Mouse (Mus musculus): ENCODE measurements around the gene Tmem9.

The Tmem9 gene

GRCm38 (mm10) chr1:136030201-136030600 lies 22.3 kb downstream of the Tmem9 start:
- no peak for ATAC-seq (ENCODE audit: low TSS enrichment)

DNA sequence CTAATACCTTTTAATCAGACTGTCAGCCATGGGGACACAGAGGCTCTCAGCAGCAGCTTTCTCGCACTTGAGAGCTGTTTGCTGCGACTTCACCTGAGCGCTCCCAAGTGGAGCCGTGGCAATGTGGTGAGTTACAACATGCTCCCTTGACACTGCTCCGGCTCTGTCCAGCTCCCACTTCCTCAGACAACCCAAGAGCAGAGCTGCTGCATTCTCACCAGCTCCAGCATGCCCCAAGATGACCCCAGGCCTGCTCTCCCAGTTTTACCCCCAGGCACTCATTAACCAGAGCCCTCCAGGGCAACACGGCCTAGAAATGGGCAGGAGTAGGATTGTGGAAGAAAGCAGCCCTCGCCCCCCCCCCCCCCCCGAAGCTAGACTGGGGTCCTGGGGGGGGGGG lies 23.7 kb downstream of the Tmem9 start:
- ATAC-seq (ENCODE audit: low TSS enrichment): no peak

DNA sequence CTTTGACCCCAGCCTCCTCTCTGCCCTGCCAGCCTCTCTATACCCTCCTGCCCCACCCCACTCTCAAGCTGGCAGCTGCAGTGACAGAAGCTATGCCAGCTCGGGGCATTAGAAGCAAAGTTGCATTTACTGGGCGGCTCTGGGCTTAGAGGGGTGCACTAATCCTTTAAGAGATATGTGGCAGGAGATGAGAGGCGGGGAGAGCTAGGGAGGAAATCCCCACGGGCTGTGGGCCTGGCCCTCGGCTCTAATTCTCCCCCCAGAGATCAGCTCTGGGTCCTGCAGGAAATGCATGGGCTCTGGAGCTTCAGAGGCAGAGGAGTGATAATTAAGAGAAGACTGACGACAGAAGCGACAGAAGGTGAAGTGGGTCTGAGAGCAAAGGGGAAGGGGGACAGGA lies 25.0 kb downstream of the Tmem9 start:
- no peak for ATAC-seq (ENCODE audit: low TSS enrichment)

GRCm38 (mm10) chr1:136038746-136039538 lies 31.0 kb downstream of the Tmem9 start:
- peak; percentile 45 for ATAC-seq (ENCODE audit: low TSS enrichment)

- ATAC-seq (ENCODE audit: low TSS enrichment): peak; percentile 27
Measured at GRCm38 (mm10) chr1:136040452-136040851, 32.5 kb downstream of the Tmem9 start.

DNA sequence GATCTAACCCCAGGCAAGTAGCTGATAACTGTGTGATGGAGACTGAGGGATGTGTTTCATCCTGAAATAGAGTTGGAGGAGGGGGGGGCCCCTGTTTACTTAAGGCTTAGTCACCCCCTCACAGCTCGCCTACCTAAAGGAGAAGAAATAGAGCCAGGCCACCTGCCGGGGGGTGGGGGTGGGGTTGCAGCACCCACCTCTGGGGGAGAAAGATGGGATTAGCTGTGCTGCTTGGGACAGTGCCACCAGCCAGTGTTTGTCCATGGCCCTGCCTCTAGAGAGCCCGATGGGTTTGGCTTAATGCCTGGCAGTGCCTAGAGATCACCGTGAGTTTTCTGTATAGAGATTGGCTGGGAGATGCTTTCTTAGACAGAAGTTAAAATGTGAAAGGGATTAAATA lies 32.9 kb downstream of the Tmem9 start:
- ATAC-seq (ENCODE audit: low TSS enrichment): peak; percentile 33

GRCm38 (mm10) chr1:136045774-136046173 lies 37.8 kb downstream of the Tmem9 start:
- 0 out of 2 replicates have a peak, but pooled peaks have one; percentile 25 for ATAC-seq (ENCODE audit: low TSS enrichment)

DNA sequence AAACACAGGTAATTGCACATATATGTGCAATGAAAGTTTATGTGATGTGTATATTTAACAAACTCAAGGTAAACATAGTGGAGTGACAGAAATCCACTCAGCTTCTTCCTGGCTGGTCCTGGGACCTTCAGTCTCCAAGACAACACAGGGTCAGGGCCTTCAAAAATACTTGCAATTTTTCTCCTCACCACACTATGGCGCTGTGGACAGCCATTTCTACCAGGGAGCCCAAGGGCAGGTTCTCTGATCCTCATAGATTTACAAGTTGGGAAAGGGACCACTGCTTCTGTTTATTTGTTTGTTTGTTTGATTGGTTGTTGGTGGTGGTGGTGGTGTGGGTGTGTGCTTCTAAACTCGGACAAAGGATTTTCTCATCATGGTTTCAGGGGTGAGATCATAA lies 39.5 kb downstream of the Tmem9 start:
- no peak for ATAC-seq (ENCODE audit: low TSS enrichment)

DNA sequence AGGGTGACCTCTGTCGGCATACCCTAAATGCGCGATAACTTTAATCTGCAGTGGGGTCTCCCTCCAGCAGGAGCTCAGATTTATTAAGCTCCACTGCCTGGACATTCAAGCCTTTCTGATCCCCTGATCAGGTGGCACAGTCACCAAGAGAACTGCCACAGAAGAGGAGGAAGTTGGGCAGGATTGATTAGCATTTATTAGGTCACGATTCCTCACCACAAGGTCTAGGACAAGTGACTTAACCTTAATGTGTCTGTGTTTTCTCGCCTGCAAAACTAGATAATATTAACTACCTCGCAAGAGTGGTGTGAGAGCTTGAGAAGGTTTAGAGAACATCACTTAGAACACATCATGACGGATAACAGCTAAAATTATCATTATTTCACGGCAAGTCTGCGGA lies 39.9 kb downstream of the Tmem9 start:
- no peak for ATAC-seq (ENCODE audit: low TSS enrichment)

DNA sequence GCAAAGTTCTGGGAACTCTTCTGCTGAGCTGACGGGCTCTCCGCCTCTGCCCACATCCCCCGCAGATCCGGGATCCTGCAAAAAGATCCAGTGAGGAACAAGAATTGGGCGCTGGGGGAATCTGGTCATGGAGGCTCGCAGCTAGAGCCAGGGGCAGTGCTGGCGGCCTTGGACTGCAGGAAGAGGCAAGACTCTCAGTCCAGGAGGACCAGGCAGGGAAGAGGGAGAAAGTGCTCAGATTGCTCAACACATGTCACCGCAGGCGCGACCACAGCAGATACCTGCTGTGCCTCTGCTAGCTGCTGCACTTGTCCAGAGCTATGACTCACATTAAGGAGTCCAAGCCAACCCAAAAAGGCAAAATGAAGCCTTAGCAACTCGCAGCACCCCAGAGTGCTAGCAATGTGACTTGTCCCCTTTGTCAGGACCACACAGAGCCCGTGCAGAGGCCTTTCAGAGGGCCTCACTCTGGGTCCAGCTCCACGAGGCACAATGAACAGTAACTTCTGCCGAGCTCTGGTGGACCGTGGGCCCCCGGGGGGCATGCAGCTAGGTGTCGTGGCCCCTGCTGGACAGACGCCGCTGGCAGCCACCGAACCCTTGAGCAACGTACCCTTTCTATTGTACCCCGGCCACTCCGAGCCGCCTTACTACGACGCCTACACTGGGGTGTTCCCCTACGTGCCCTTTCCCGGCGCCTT lies 42.5 kb downstream of the Tmem9 start, which contains the start of gene Ascl5:
Gene Ascl5 (plus strand): TSS at position 493 of the 701 bp plus-strand sequence.
- peak; percentile 31; the same call in 1 of the 2 replicates for ATAC-seq (ENCODE audit: low TSS enrichment)

GRCm38 (mm10) chr1:136051013-136051315 lies 43.0 kb downstream of the Tmem9 start:
- peak; percentile 5; the same call in 1 of the 2 replicates for ATAC-seq (ENCODE audit: low TSS enrichment)

GRCm38 (mm10) chr1:136051465-136051864 lies 43.5 kb downstream of the Tmem9 start:
- ATAC-seq (ENCODE audit: low TSS enrichment): peak; percentile 25

DNA sequence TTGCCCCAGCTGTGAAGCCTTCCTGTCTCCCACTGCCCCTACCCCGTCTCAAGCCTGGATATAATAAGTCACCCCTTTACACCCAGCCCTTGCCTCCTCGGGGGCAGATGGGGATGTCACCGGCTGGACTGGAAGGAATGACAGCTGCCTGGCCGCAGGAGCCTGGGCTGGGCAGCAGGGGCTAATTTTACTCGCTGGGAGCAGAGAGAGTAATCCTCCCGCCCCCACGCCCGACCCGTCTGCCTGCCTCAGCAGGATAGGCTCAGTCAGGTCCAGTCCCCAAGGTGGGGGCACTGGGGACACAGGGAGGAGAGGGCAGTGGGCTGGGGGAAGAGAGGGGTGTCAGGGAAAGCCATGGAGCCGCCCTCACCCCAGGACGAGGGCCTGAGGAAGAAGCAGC lies 44.6 kb downstream of the Tmem9 start, which contains the start of gene Cacna1s:
Gene Cacna1s (plus strand): TSS at position 204 of the 400 bp plus-strand sequence.
- ATAC-seq (ENCODE audit: low TSS enrichment): no peak

- peak; percentile 81 for ATAC-seq (ENCODE audit: low TSS enrichment)
Measured at GRCm38 (mm10) chr1:136055771-136056170, 47.8 kb downstream of the Tmem9 start.

DNA sequence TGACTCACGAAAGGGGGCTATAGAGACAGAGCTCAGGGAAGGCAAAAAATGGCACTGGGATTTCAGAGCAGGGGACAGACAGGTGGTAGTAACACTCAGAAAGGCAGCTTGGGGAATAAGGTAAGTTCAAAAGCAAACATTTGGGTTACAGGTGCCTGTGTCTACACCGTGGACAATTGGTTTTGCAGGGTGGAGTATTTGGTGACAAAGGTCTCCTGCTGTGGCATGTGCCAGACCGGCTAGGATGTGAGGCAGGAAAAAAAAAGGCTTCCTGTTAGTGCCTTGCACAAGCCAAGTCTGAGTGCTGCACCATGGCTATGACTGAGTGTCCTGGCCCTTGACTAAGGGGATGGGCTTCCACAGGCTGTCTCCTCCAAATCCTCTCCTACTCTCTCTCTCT lies 50.6 kb downstream of the Tmem9 start:
- no peak for ATAC-seq (ENCODE audit: low TSS enrichment)

- peak; percentile 25; the same call in 1 of the 2 replicates for ATAC-seq (ENCODE audit: low TSS enrichment)
Measured at GRCm38 (mm10) chr1:136061041-136061789, 53.3 kb downstream of the Tmem9 start.

DNA sequence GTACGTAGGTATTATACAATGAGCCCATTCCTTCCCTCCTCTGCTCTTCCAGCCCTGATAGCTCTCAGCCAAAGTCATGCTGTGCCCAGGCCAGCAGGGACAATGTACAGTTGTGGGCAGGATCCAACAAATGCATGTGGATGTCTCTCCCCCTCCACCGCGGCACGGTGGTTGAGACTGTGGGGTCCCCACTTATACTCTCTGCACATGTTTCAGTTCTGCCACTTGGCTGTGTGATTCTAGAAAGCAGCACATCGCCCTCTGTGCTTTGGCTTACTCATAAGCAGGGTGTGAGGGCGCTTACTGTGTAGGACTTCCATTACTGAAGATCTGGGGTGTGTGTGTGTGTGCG lies 53.8 kb downstream of the Tmem9 start:
- ATAC-seq (ENCODE audit: low TSS enrichment): peak; percentile 72

- no peak; the same call in 1 of the 2 replicates for ATAC-seq (ENCODE audit: low TSS enrichment)
Measured at GRCm38 (mm10) chr1:136063991-136064390, 56.0 kb downstream of the Tmem9 start.

DNA sequence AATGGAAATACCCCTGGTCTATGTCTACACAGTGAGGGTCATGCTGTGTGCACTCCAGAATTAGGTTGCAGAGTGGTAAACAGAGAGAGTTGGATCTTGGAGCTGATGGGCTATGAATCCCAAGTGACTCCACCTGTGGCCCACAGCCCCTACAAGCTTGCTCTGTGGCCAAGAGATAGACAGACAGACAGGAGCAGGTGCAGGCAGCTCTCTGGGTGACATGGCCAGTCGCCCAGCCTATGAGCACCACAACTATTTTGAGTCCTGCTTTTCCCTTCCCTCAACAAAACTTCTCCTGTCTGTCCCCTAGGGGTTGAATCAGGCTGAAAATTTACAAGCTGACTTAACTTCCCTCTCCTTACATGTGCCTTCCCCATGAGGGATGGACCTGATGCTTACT lies 58.7 kb downstream of the Tmem9 start:
- ATAC-seq (ENCODE audit: low TSS enrichment): no peak

GRCm38 (mm10) chr1:136067579-136067978 lies 59.6 kb downstream of the Tmem9 start:
- no peak for ATAC-seq (ENCODE audit: low TSS enrichment)

GRCm38 (mm10) chr1:136076086-136076485 lies 68.1 kb downstream of the Tmem9 start:
- peak; percentile 72 for ATAC-seq (ENCODE audit: low TSS enrichment)

DNA sequence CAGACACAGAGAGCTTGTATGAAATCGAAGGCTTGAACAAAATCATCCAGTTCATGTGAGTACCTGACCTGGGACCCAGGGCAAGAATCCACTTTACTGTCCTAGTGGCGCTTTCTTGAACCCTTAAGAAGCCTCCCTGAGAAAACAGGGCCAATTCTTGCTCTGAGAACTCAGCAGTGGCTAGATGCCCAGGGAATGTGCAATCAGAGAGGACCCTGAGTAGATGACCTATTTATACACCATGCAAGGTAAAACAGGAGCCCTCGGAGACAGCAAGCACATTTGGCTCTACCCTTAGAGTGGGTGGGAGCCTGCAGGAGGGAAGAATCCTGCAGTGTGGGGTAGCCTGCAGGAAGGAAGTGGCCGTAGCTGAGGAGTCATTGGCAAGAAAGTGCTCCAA lies 69.7 kb downstream of the Tmem9 start:
- ATAC-seq (ENCODE audit: low TSS enrichment): peak; percentile 64
